Mouse (Mus musculus) forebrain, embryonic 14.5 days (tissue): ENCODE results near the gene Cym. TPM values are rescaled to one million over a fixed set of nuclear protein-coding genes. Genes with fewer than 3 reads are reported as not detected.
A peak's percentile ranks its signal among the peaks of the same experiment; 100 is the strongest.

Source experiments
- ATAC-seq: fragments of 200-750 bp; cut with Nextera tagmentation; 2 replicates; pipeline ENCODE4 v1.8.0; 2017; ENCODE audit warnings: mild to moderate bottlenecking, moderate library complexity
- DNase-seq: peaks from one replicate; pipeline ENCODE4 v3.0.0-alpha.2; 2015; ENCODE audit warnings: low spot score
- H3K27ac ChIP-seq: fragments of 300-500 bp; sonication (generic); 2 replicates; pipeline ENCODE4 v1.5.1; 2014; ENCODE audit warnings: low read depth, mild to moderate bottlenecking, control low read depth, low read length, moderate library complexity
- H3K27me3 ChIP-seq: fragments of 300-500 bp; sonication (generic); replicated peaks from 2 replicates; pipeline ENCODE4 v1.6.1; 2014; ENCODE audit warnings: low read length, control low read depth, mixed read lengths; ENCODE audit not compliant: control insufficient read depth, insufficient read depth
- H3K36me3 ChIP-seq: fragments of 300-500 bp; sonication (generic); 2 replicates; pipeline ENCODE4 v1.6.1; 2014; ENCODE audit warnings: low read length, control low read depth; ENCODE audit not compliant: control insufficient read depth, insufficient read depth
- H3K4me1 ChIP-seq: fragments of 300-500 bp; sonication (generic); 2 replicates; pipeline ENCODE4 v1.6.1; 2014; ENCODE audit warnings: antibody characterized with exemption, low read length, control low read depth; ENCODE audit not compliant: control insufficient read depth, insufficient read depth
- H3K4me2 ChIP-seq: fragments of 300-500 bp; sonication (generic); 2 replicates; pipeline ENCODE4 v1.6.1; 2014; ENCODE audit warnings: mild to moderate bottlenecking, control low read depth, low read length
- H3K4me3 ChIP-seq: fragments of 300-500 bp; sonication (generic); 2 replicates; pipeline ENCODE4 v1.5.1; 2014; ENCODE audit warnings: low read depth, low read length, control low read depth
- H3K9ac ChIP-seq: fragments of 300-500 bp; sonication (generic); 2 replicates; pipeline ENCODE4 v1.6.1; 2014; ENCODE audit warnings: mild to moderate bottlenecking, low read length, control low read depth, moderate library complexity
- H3K9me3 ChIP-seq: fragments of 300-500 bp; sonication (generic); replicated peaks from 2 replicates; pipeline ENCODE4 v1.6.1; 2016; ENCODE audit warnings: low read length, control low read depth, mixed read lengths; ENCODE audit not compliant: control insufficient read depth
- WGBS: fragments of 180-500 bp; shearing (Covaris S2); extraction: QIAGEN DNeasy Blood & Tissue Kit; methylation state at CpG from one replicate; pipeline ENCODE4 v1.1.7; 2014; 5-methylcytosine and 5-hydroxymethylcytosine counted together
- polyA plus RNA-seq: library from polyadenylated mRNA; unstranded; fragments of >200 nt; fragmentation: Nextera tagmentation; extraction: Ambion mirVana; gene quantifications from 2 replicates; pipeline ENCODE4 v1.2.1, GENCODE M21; 2014

Cym gene
- not detected in 2 replicates for polyA plus RNA-seq

DNA sequence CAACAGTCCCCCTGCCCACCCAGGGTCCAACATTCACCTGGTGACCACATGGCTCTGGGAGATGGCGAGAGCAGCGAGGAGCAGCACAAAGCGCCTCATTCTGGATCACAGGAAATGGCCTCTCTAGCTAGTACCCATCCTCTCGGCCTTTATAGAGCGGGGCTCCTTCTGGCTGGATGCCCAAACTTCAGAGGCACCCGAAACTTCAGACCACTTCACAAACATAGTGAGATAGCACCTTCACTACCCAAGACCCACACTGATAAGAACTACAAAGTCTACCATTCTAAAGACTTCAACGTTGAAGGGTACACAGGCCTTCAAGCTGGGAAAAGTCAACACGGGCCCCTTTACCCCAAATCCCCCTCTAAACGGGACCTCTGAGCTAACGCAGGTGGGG, at the start of gene Cym:
TSS of gene Cym (minus strand) at position 125 of the 400 bp plus-strand sequence.
- no peaks in the 10 kb centered on the region for H3K4me1 ChIP-seq
- ATAC-seq, result no peak
- no peak within 1 kb of the TSS for H3K4me2 ChIP-seq
- no peaks in the 10 kb centered on the region for H3K9me3 ChIP-seq
- no peak within 1 kb of the TSS for H3K9ac ChIP-seq
- H3K36me3 ChIP-seq, result no peaks in the 10 kb centered on the region
- H3K27ac ChIP-seq, result no peak within 1 kb of the TSS
- DNase-seq, result no peak
- 89% methylated on average over 10 of the region's 10 CpGs for WGBS
- H3K27me3 ChIP-seq, result no peaks in the 10 kb centered on the region
- H3K4me3 ChIP-seq, result no peak within 1 kb of the TSS

DNA sequence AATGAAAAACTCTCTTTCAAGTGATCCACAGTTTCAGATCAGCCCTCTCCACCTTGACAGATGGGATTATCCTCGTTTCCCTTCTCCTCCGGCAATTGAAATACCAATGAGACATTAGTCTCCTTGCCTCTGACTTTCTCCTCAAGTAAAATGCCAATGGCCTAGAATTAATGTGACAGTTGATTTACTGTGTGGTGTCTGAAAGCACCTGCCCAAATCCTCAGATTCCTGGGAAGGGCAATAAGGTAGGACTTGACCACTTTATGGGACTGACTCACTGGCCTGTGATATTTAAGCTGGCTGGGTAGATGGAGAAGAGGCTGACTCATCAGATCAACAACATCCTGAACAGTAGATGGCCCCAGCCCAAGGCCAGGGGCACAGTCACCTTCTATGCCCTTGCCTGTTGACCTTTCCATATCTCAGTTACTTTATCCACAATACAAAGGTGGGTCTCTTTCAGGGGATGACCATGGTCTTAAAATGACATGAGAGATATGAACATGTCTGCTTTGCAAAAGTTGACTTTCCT, 45.3 kb upstream of the Cym start:
- H3K27me3 ChIP-seq, result no peaks in the 10 kb centered on the region
- no peaks in the 10 kb centered on the region for H3K36me3 ChIP-seq
- DNase-seq (no peak), ATAC-seq (no peak)
- no peaks in the 10 kb centered on the region for H3K9me3 ChIP-seq
- H3K27ac ChIP-seq, result no peak overlapping the region
- no peaks in the 10 kb centered on the region for H3K4me1 ChIP-seq
- no peak overlapping the region for H3K4me3 ChIP-seq
- WGBS, result 68% methylated on average over 2 of the region's 2 CpGs
- H3K9ac ChIP-seq, result no peak overlapping the region
- H3K4me2 ChIP-seq, result no peak overlapping the region

- no peaks in the 10 kb centered on the region for H3K9me3 ChIP-seq
- H3K27ac ChIP-seq, result no peak overlapping the region; the same call in 1 of the 2 replicates
- no peaks in the 10 kb centered on the region for H3K27me3 ChIP-seq
- 30% methylated on average over 7 of the region's 7 CpGs for WGBS
- DNase-seq, result no peak
- no peak overlapping the region for H3K4me3 ChIP-seq
- no peaks in the 10 kb centered on the region for H3K36me3 ChIP-seq
- H3K4me2 ChIP-seq, result no peak overlapping the region
- no peak for ATAC-seq
- H3K9ac ChIP-seq, result no peak overlapping the region
- H3K4me1 ChIP-seq, result peaks cover 9% of the 10 kb centered on the region; the same call in 1 of the 2 replicates
Measured at GRCm38 (mm10) chr3:107261851-107262165, 40.3 kb upstream of the Cym start.

- ATAC-seq, result peak; percentile 80
- no peak overlapping the region for H3K9ac ChIP-seq
Measured at GRCm38 (mm10) chr3:107260956-107261850, 39.7 kb upstream of the Cym start.

GRCm38 (mm10) chr3:107257924-107258323, 36.4 kb upstream of the Cym start:
- Histone ChIP-seq H3K9me3 (no peaks in the 10 kb centered on the region), H3K36me3 (no peaks in the 10 kb centered on the region), H3K4me3 (no peak overlapping the region), H3K4me1 (peaks cover 9% of the 10 kb centered on the region; the same call in 1 of the 2 replicates), H3K4me2 (no peak overlapping the region), H3K27me3 (no peaks in the 10 kb centered on the region), H3K27ac (no peak overlapping the region), H3K9ac (no peak overlapping the region)
- no peak for DNase-seq
- no peak for ATAC-seq
- 65% methylated on average over 5 of the region's 5 CpGs for WGBS

More at GRCm38 (mm10) chr3:107260956-107261850, 39.7 kb upstream of the Cym start:
- peaks cover 9% of the 10 kb centered on the region; the same call in 1 of the 2 replicates for H3K4me1 ChIP-seq
- WGBS, result 44% methylated on average over 8 of the region's 8 CpGs
- no peak overlapping the region for H3K4me2 ChIP-seq
- H3K27me3 ChIP-seq, result no peaks in the 10 kb centered on the region
- H3K4me3 ChIP-seq, result no peak overlapping the region
- H3K36me3 ChIP-seq, result no peaks in the 10 kb centered on the region
- H3K9me3 ChIP-seq, result no peaks in the 10 kb centered on the region
- peak overlapping the region; percentile 55; the same call in 1 of the 2 replicates for H3K27ac ChIP-seq
- peak; percentile 49 for DNase-seq

- ATAC-seq, result no peak
- DNase-seq, result no peak
Measured at GRCm38 (mm10) chr3:107256724-107257123, 35.2 kb upstream of the Cym start.

DNA sequence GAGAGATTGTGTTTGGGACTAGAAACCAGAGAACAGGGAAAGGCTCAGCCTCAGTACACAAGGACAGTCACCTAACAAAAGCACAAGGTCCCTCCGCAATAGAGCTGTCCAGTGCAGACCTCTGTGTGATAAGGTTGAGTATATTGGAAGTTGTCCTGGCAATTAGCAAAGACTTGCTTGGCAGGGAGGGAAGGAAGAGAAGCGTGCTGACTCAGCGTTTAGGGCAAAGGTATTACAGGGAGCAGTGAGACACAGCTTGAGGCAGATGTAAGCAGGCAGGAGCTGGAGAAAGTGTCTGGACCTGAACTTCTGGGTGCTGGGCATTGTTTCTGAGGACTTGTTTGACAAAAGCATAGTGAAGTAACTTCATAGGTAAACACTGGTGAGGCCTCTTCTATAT, 34.5 kb upstream of the Cym start:
- Histone ChIP-seq H3K4me3 (no peak overlapping the region), H3K27ac (no peak overlapping the region), H3K9ac (no peak overlapping the region), H3K4me2 (no peak overlapping the region), H3K27me3 (no peaks in the 10 kb centered on the region), H3K36me3 (no peaks in the 10 kb centered on the region), H3K4me1 (peaks cover 3% of the 10 kb centered on the region; the same call in 1 of the 2 replicates), H3K9me3 (no peaks in the 10 kb centered on the region)
- DNase-seq (no peak), ATAC-seq (no peak)
- 88% methylated on average over 3 of the region's 3 CpGs for whole genome bisulfite sequencing

More at GRCm38 (mm10) chr3:107256724-107257123, 35.2 kb upstream of the Cym start:
- Histone ChIP-seq H3K4me1 (peaks cover 8% of the 10 kb centered on the region; the same call in 1 of the 2 replicates), H3K27ac (no peak overlapping the region), H3K36me3 (no peaks in the 10 kb centered on the region), H3K4me2 (no peak overlapping the region), H3K9me3 (no peaks in the 10 kb centered on the region), H3K9ac (no peak overlapping the region), H3K27me3 (no peaks in the 10 kb centered on the region), H3K4me3 (no peak overlapping the region)
- 81% methylated on average over 7 of the region's 7 CpGs for WGBS

DNA sequence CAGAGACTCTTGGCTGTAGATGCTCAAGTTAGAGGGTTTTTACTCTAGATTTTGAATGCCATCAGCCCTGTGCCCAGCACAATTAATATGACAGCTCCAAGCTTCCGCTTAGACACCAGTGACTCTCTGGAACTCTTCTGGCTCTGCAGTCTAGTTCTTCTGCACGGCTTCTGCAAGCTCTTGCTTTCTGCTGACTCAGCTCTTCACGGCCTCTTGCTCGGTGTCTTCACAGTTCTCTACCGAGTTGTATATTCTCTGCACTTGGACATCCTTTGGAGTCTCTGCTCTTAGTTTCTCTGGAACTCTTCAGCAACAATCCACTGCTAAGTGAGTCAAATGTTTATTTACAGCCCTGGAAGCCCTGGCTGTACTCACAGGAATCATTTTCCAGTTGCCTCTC, 32.4 kb upstream of the Cym start:
- WGBS, result 82% methylated on average over 5 of the region's 5 CpGs
- no peak overlapping the region for H3K4me3 ChIP-seq

DNA sequence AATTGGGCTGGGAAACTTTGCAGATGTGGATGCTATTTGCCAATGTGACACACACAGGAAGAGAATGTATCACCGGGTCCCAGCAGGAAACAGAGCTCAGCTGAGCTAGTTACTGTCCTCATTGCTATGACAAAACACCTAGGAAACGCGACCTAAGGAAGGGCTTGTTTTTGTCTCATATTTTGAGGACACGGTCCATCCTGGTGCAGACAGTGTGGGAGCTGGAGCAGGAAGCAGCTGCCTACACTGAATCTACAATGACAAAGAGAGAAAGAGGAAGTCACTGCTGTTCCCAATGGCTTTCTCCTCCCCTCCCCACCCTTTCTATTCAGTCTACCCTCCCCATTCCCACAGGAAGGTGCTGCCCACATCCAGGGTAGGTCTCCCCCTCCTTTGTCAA, 30.5 kb upstream of the Cym start:
- H3K27me3 ChIP-seq, result no peaks in the 10 kb centered on the region
- H3K9me3 ChIP-seq, result no peaks in the 10 kb centered on the region
- H3K4me3 ChIP-seq, result no peak overlapping the region
- WGBS, result 75% methylated on average over 4 of the region's 4 CpGs
- ATAC-seq, result no peak
- no peaks in the 10 kb centered on the region for H3K36me3 ChIP-seq
- H3K4me1 ChIP-seq, result no peaks in the 10 kb centered on the region
- no peak for DNase-seq
- no peak overlapping the region for H3K27ac ChIP-seq
- H3K9ac ChIP-seq, result no peak overlapping the region
- H3K4me2 ChIP-seq, result no peak overlapping the region

More for the DNA sequence above, 32.4 kb upstream of the Cym start:
- no peaks in the 10 kb centered on the region for H3K9me3 ChIP-seq
- H3K4me1 ChIP-seq, result no peaks in the 10 kb centered on the region
- ATAC-seq (no peak), DNase-seq (no peak)
- no peaks in the 10 kb centered on the region for H3K27me3 ChIP-seq
- no peak overlapping the region for H3K4me2 ChIP-seq
- no peaks in the 10 kb centered on the region for H3K36me3 ChIP-seq
- no peak overlapping the region for H3K9ac ChIP-seq
- H3K27ac ChIP-seq, result no peak overlapping the region
